Mouse (Mus musculus) limb, embryonic 11.5 days (tissue): Measurements from ENCODE around the gene Msl1. TPM values are rescaled to one million over a fixed set of nuclear protein-coding genes. Genes with fewer than 3 reads are reported as not detected.

Experiments
- ATAC-seq: fragments of 200-750 bp; cut with Nextera tagmentation; 2 replicates; pipeline ENCODE4 v1.8.0; 2017; ENCODE audit warnings: low read depth; ENCODE audit not compliant: insufficient number of reproducible peaks, low FRiP score, low TSS enrichment
- DNase-seq: peaks from one replicate; pipeline ENCODE4 v3.0.0-alpha.2; 2015; ENCODE audit warnings: low spot score
- H3K27ac ChIP-seq: fragments of 300-500 bp; sonication (generic); replicated peaks from 2 replicates; pipeline ENCODE4 v1.5.1; 2014; ENCODE audit warnings: low read depth, mild to moderate bottlenecking, low read length
- H3K27me3 ChIP-seq: fragments of 300-500 bp; sonication (generic); 2 replicates; pipeline ENCODE4 v1.6.1; 2014; ENCODE audit warnings: mild to moderate bottlenecking, low read length, mixed read lengths; ENCODE audit not compliant: control insufficient read depth, insufficient read depth
- H3K36me3 ChIP-seq: fragments of 300-500 bp; sonication (generic); 2 replicates; pipeline ENCODE4 v1.6.1; 2014; ENCODE audit warnings: mild to moderate bottlenecking, low read length, moderate library complexity, mixed read lengths; ENCODE audit not compliant: control insufficient read depth, insufficient read depth
- H3K4me1 ChIP-seq: fragments of 300-500 bp; sonication (generic); 2 replicates; pipeline ENCODE4 v1.6.1; 2014; ENCODE audit warnings: low read length, mixed read lengths; ENCODE audit not compliant: control insufficient read depth, insufficient read depth
- H3K4me2 ChIP-seq: fragments of 300-500 bp; sonication (generic); 2 replicates; pipeline ENCODE4 v1.6.1; 2014; ENCODE audit warnings: low read depth, mild to moderate bottlenecking, moderate library complexity; ENCODE audit not compliant: severe bottlenecking
- H3K4me3 ChIP-seq: fragments of 300-500 bp; sonication (generic); 2 replicates; pipeline ENCODE4 v1.5.1; 2014; ENCODE audit warnings: low read depth, low read length
- H3K9ac ChIP-seq: fragments of 300-500 bp; sonication (generic); 2 replicates; pipeline ENCODE4 v1.6.1; 2014; ENCODE audit warnings: mild to moderate bottlenecking, low read length
- H3K9me3 ChIP-seq: fragments of 300-500 bp; sonication (generic); 2 replicates; pipeline ENCODE4 v1.6.1; 2016; ENCODE audit warnings: low read length; ENCODE audit not compliant: control insufficient read depth
- WGBS: fragments of 180-500 bp; shearing (Covaris S2); extraction: QIAGEN DNeasy Blood & Tissue Kit; methylation state at CpG from one replicate; pipeline ENCODE4 v1.1.7; 2014; 5-methylcytosine and 5-hydroxymethylcytosine counted together
- polyA plus RNA-seq: library from polyadenylated mRNA; unstranded; fragments of >200 nt; fragmentation: Nextera tagmentation; extraction: Ambion mirVana; gene quantifications from 2 replicates; pipeline ENCODE4 v1.2.1, GENCODE M21; 2014

Gene Msl1
- polyA plus RNA-seq, 1 experiment from 2014 or later = 24.6 TPM

DNA sequence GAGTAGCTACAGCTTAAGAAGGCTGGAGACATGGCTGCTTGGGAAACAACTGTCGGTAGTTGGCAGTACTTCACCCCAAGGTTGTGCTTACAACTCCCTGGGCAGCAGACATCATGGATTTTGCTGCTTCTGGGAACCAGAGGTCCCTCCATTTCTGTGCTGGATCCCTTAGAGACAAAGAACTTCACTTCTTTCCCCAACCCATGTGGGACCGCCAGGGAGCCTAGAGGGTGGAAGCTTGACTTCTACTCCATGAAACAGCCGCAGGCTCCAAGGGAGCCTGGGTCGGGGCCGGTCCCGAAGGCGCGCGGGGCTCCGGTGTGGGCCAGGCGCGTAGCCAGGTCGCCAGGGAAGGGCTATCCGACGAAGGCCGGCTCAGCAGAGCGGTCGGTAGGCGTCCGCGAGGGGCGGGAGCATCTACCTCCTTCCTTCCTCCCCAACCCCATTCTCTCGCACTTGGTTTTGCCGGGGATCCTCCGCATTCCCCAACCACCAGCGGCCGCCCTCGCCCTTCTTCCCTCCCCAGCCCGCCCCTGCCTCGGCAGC is 774 bp upstream of the Msl1 start:
- Histone ChIP-seq H3K27ac (peak overlapping the region; percentile 100), H3K4me2 (peak overlapping the region; percentile 88), H3K27me3 (no peaks in the 10 kb centered on the region), H3K4me1 (peaks cover 10% of the 10 kb centered on the region), H3K4me3 (peak overlapping the region; percentile 100), H3K36me3 (peaks cover 8% of the 10 kb centered on the region; the same call in 1 of the 2 replicates), H3K9ac (peak overlapping the region; percentile 97), H3K9me3 (no peaks in the 10 kb centered on the region)
- no peak for DNase-seq
- 0% methylated on average over 28 of the region's 30 CpGs for WGBS
- peak; percentile 61 for ATAC-seq

DNA sequence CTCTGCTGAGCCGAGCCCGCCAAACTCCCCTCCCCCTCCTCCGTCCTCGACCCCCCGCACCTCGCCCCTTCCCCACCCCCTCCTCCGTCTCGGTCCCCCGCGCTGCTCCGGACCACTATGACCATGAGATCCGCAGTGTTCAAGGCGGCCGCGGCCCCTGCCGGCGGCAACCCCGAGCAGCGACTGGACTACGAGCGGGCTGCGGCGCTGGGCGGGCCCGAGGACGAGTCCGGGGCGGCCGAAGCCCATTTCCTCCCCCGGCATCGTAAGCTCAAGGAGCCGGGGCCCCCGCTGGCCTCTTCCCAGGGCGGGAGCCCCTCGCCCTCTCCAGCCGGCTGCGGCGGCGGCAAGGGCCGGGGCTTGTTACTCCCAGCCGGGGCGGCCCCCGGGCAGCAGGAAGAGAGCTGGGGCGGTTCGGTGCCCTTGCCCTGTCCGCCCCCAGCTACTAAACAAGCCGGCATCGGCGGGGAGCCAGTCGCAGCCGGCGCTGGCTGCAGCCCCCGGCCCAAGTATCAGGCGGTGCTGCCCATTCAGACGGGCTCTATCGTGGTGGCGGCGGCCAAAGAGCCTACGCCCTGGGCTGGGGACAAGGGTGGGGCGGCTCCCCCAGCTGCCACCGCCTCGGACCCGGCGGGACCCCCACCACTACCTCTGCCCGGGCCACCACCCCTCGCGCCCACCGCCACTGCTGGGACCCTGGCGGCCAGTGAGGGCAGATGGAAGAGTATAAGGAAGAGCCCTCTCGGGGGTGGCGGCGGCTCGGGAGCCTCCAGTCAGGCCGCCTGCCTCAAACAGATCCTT is 598 bp downstream of the Msl1 start:
- no peaks in the 10 kb centered on the region for H3K27me3 ChIP-seq
- under 1% methylated on average over 61 of the region's 74 CpGs for WGBS
- H3K36me3 ChIP-seq = peaks cover 16% of the 10 kb centered on the region
- H3K27ac ChIP-seq = peak overlapping the region; percentile 100
- no peaks in the 10 kb centered on the region for H3K9me3 ChIP-seq
- DNase-seq (peak; percentile 68), ATAC-seq (peak; percentile 35)
- peak overlapping the region; percentile 100 for H3K4me3 ChIP-seq
- H3K4me2 ChIP-seq = peak overlapping the region; percentile 88
- H3K9ac ChIP-seq = peak overlapping the region; percentile 97
- H3K4me1 ChIP-seq = peaks cover 10% of the 10 kb centered on the region

DNA sequence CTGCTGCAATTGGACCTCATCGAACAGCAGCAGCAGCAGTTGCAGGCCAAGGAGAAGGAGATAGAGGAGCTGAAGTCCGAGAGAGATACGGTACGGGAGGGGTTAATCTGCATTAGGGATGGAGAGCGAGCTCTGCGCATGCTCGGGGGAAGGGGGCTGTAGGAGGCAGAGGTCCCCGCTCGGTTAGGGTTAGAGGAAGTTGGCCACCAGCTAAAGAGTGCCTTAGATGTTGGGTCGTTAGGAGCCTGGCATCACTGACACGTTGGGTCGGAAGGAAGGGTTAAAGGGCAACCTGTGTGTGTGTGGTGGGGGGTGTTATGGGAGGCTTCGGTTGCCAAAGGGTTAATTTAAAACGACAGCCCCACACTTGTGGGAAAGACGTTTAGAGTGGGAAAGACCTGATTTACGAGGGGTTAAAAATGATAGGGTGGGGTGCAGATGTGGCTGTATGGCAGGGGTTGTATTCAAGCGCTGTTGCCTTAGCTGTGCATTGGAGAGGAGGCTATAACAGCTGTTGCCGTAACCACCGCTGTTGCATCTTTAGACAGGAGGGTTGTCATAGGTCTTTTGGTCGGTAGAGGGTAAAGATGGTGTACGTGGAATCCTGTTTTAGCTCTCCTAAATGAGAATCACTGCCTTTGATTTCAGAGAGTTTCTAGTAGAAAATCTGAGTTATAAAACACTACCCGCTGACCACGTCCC is 1.4 kb downstream of the Msl1 start:
- Histone ChIP-seq H3K4me2 (peak overlapping the region; percentile 88), H3K4me1 (peaks cover 10% of the 10 kb centered on the region), H3K9me3 (no peaks in the 10 kb centered on the region), H3K27ac (peak overlapping the region; percentile 100), H3K27me3 (no peaks in the 10 kb centered on the region), H3K36me3 (peaks cover 23% of the 10 kb centered on the region), H3K4me3 (peak overlapping the region; percentile 100), H3K9ac (peak overlapping the region; percentile 97)
- ATAC-seq = peak; percentile 21
- WGBS = 3% methylated on average over 23 of the region's 23 CpGs
- peak; percentile 86 for DNase-seq

DNA sequence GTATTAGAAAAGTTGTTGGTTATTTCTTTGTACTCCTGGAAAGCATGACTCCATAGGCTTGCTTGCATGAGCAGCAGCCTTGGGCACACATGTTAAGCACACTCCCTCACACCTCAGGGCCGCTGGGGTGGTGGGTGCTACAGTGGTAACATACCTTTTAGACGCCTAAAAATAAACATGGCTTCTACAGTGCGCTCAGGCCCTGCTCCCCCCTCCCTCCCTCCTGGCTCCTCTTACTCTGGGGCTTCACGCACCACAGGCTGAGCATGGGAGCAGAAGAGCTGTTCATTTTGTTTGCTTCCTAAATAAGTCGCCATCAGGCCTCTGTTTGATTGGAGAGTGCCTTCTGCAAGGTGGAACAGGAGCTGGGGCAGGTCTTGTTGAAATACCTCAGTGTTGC is 2.0 kb downstream of the Msl1 start:
- peak overlapping the region; percentile 100 for H3K4me3 ChIP-seq
- WGBS = 15% methylated on average over 5 of the region's 5 CpGs
- H3K27me3 ChIP-seq = no peaks in the 10 kb centered on the region
- DNase-seq (no peak), ATAC-seq (no peak)
- peak overlapping the region; percentile 88 for H3K4me2 ChIP-seq
- H3K4me1 ChIP-seq = peaks cover 10% of the 10 kb centered on the region
- H3K9me3 ChIP-seq = no peaks in the 10 kb centered on the region
- peak overlapping the region; percentile 97 for H3K9ac ChIP-seq
- H3K36me3 ChIP-seq = peaks cover 24% of the 10 kb centered on the region
- H3K27ac ChIP-seq = no peak overlapping the region

DNA sequence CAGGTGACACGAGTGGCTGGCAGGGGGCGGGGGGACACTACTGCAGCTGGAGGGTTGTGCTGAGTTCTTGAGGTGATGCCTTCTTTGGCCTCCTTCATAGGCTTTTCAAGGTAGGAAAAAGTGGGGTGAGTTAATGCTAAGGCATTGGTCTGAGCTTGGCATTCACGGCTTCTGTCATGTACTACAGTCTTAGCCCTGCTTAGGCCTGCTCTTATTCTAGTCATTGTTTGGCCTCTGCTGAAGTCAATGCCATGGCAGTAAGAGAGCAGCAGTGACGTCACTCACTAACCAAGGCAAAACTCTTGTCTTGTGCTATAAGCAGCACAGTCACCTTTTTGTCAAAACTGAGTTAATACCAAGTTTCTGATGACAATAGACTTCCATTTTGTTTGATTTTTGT is 2.6 kb downstream of the Msl1 start:
- DNase-seq (no peak), ATAC-seq (no peak)

DNA sequence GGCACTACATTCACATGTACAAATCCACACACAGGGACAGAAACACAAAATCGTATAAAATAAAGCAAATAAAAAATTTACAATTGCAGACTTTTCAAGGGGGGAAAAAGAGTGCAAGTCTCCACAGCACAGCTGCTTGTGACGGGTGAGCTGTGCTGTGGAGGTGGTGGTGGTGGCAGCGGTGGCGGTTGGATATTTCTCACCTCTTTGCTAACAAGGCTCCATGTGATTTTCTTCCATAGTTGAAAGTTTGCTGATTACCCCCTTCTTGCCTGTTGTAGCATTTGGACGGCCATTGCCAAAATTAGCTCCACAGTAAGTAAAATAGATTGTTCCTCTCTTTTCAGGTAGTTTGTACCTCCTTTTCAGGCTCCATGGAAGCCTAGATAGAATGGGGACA is 9.3 kb downstream of the Msl1 start, which contains the start of gene Casc3:
Gene Casc3, plus strand, starts transcription at position 301 of the 400 bp plus-strand sequence.
- DNase-seq = no peak
- Histone ChIP-seq H3K4me2 (no peak within 1 kb of the TSS), H3K4me3 (no peak within 1 kb of the TSS), H3K27ac (no peak within 1 kb of the TSS), H3K9me3 (no peaks in the 10 kb centered on the region), H3K4me1 (no peaks in the 10 kb centered on the region), H3K36me3 (peaks cover 43% of the 10 kb centered on the region), H3K27me3 (no peaks in the 10 kb centered on the region), H3K9ac (no peak within 1 kb of the TSS)
- WGBS = 89% methylated on average over 5 of the region's 5 CpGs
- no peak for ATAC-seq

More for the DNA sequence above, 2.6 kb downstream of the Msl1 start:
- peak overlapping the region; percentile 100 for H3K4me3 ChIP-seq
- H3K4me2 ChIP-seq = peak overlapping the region; percentile 88
- H3K27me3 ChIP-seq = no peaks in the 10 kb centered on the region
- H3K9ac ChIP-seq = peak overlapping the region; percentile 97; the same call in 1 of the 2 replicates
- peaks cover 10% of the 10 kb centered on the region for H3K4me1 ChIP-seq
- H3K27ac ChIP-seq = no peak overlapping the region
- H3K36me3 ChIP-seq = peaks cover 27% of the 10 kb centered on the region
- no peaks in the 10 kb centered on the region for H3K9me3 ChIP-seq
- 62% methylated on average over 4 of the region's 4 CpGs for WGBS

DNA sequence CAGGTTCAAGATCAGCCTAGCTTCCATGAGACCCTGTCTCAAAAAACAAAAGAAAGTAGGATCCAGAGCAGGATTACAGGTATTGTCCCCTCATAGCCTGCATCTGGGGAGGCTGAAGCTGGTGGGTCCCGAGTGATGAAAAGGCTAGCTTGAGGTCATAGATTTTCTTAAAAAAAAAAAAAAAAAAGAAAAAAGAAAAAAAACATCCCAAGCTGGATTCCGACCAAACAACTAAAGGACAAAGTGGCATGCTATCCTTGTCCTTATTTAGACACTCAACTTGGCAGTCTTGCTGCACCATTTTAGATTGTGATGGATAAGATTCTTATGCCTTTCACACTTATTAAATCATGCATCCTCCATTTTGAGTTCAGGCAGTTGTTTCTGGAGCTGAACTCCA is 13.1 kb downstream of the Msl1 start:
- DNase-seq = no peak
- Histone ChIP-seq H3K4me3 (no peak overlapping the region), H3K36me3 (peaks cover 27% of the 10 kb centered on the region), H3K9me3 (no peaks in the 10 kb centered on the region), H3K27me3 (no peaks in the 10 kb centered on the region), H3K9ac (no peak overlapping the region), H3K4me1 (peaks cover 4% of the 10 kb centered on the region; the same call in 1 of the 2 replicates), H3K4me2 (no peak overlapping the region), H3K27ac (no peak overlapping the region)
- WGBS = 85% methylated on average over 2 of the region's 2 CpGs
- ATAC-seq = no peak
